Mouse (Mus musculus): ENCODE results near the gene Rfx3.

Rfx3 gene

DNA sequence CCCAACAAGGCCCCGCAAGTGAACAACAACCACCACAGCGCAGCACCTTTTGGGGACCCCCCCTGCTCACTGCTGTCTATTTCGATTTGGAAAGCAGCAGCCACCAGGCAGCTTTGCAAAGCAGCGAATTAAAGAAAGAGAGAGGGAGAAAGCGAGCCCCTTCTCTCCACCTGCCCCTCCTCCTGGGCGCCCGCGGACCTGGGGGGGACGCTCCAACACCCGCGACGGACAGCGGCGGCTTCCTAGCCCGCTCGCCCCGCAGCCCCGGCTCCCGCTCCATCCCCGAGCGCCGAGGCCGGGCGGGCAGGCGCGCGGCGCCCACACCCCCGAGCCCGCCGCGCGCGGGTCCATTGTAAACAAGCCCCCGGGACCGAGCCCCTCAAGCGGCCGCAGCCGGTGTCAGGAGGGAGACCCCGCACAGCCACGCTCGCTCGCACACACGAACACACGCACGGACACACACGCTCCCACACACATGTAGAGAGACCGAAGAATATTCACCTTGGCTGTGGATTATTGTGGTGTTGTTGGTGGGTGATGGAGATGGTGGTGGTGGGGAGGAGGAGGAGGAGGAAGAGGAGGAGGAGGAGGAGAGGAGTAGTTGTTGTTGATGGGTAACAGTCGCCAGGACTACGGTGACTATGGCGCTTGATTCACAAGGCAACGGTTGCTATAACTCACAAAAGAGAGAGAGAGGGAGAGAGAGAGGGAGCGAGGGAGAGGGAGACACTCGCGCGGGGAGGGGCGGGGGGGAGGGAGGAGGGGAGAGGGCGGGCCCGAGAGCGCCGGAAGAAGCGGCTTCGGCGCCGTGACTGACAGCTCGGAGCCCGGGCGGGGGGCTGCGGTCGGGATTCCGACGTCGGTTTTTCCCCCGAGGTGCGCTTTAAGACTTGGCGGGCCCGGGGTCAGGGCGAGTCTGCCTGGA, at the start of gene Rfx3:
Gene Rfx3 (minus strand): TSS at position 696 of the 925 bp plus-strand sequence.
- peak; percentile 49 for DNase-seq (ENCODE audit: low spot score)

DNA sequence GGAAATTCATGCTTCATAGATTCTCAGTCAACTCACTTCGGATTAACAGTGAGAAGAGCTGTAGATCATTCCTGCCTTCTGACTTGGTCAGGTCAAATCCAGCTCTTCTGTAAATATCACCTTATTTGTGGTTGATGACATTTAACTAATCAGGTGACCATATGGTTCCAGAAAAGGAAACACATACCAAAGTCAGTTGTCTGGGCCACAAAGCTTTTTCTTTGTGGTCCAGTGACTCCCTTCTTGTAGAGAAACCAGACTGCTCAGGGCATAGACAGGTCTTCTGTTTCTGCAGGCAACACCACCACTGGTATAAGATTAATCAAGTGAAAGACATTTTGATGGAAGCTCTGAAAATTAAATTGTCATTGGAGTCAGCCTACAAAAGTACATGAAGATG, 41.1 kb upstream of the Rfx3 start:
- DNase-seq (ENCODE audit: low spot score), result no peak

DNA sequence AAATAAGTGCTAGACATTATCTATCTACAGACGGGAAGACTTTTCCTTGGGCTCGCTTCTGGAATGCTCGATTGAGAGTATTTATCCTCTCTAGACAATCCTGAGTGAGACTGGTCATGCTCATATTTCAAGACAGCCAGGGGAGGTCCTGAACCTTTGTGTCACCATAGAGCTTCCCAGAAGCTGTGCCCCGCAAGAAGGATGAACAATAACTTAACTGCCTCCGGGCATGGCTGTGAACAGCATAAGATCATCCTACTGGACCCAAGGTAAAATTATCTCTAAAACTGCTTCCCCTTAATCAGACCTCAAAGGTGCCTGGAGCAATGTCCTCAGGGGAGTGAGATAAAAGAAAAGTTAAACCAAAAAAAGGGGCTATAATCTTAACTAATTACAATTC, 40.6 kb upstream of the Rfx3 start:
- DNase-seq (ENCODE audit: low spot score), result no peak

DNA sequence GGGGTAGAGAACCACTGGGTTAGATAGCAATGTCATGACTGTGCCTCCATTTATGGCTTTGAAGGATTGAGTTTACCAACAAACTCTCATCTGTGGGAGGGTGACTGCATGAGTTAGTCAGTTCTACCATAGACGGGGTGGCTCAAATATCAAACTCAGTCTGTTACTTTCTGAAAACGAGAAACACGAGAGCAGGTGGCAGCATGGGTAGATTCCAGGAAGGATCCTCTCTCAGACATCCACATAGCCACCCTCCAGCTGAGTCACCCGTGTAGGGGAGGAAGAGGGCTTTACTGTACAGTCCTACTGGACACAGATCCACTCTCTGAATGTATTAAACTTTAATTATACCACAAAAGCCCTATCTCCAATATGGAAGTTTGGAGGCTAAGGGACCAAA, 38.3 kb upstream of the Rfx3 start:
- DNase-seq (ENCODE audit: low spot score), result no peak

- no peak for DNase-seq (ENCODE audit: low spot score)
Measured at GRCm38 (mm10) chr19:28046806-28047205, 35.8 kb upstream of the Rfx3 start.

GRCm38 (mm10) chr19:28044950-28045349, 34.0 kb upstream of the Rfx3 start:
- DNase-seq (ENCODE audit: low spot score), result no peak

GRCm38 (mm10) chr19:28011718-28012499, 943 bp upstream of the Rfx3 start:
- DNase-seq (ENCODE audit: low spot score), result peak; percentile 76

DNA sequence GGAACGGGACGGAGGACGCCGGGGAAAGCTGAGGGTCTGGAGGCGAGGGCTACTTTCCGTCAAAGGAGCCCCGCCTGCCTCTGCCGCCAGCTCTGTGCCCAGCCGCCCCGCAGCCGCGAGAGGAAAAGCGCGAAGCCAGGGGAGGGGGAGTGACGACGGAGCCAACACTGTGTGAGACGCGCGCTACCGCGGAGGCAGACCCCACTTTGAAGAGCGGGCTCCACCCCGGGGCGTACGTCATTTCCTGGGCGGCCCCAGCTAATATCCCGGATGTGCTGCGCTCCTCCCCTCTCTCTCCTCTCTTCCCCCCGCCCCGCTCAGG, 391 bp upstream of the Rfx3 start:
- DNase-seq (ENCODE audit: low spot score), result peak; percentile 92

DNA sequence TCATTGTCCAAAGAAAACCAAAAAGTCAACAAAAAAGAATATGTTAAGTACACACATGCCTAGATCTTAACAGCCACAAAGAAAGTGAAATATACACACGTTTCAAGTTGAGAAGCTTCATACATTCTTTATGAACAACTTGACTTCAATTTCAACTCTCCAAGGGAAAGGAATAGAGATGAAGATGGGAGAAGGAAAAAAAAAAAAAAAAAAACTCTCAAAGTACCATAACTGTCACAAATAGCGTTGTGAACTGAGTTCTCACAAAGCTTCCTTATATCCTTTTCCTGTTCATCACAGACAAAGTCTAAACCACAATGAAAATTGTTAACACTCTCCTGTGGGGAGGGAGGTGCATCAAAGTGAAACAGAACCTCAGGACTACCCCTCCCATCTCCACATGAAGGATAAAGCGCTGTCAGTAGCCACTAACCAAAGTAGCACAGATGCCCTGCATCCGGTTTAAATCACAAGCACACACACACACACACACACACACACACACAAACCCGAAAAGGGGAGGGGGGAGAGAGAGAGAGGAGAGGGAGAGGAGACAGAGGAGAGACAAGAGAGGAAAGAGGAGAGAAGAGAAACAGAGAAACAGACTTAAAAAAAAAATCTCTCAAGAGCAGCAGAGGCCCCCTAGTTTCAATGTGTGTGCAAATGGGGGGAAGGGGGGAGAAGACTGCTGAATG, 1.2 kb downstream of the Rfx3 start:
- DNase-seq (ENCODE audit: low spot score), result no peak

DNA sequence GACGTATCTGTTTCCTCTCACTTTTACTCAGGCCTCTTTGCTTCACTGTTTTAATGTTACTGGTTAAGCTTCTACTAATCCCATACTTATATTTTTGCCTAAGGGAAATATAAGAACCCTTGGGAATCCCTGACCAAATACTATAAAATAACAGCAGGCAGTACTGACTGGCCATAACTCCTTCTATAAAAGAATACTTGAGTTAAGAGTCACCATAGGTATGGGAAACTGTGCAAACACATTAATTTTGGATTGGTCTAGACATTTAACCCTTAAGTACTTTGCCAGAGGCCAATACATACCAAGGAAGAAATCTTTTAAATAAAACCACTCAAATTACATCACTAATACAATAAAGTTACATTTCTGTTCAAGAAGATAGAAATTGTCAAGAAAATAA, 6.8 kb downstream of the Rfx3 start:
- DNase-seq (ENCODE audit: low spot score), result no peak

GRCm38 (mm10) chr19:28003474-28003873, 7.5 kb downstream of the Rfx3 start:
- DNase-seq (ENCODE audit: low spot score), result no peak

DNA sequence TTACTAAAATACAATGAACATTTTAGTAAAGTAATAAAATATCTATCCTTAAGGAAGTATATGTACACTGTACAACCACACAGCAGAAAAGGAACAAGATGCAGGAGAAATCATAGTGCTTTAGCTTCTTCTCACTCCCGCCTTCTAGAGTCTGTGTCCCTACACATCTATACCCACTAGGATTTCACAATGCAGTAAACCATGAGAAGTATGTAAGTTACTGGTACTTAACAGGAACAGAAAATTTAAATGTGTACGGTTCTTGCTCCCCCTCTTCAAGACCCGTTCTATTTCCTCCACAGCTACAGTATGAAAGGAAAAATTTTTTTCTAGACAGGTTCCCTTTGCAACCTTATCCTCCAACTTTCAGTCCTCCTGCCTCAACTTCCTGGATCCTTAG, 8.3 kb downstream of the Rfx3 start:
- DNase-seq (ENCODE audit: low spot score), result no peak

GRCm38 (mm10) chr19:27992800-27993199, 18.2 kb downstream of the Rfx3 start:
- no peak for DNase-seq (ENCODE audit: low spot score)

DNA sequence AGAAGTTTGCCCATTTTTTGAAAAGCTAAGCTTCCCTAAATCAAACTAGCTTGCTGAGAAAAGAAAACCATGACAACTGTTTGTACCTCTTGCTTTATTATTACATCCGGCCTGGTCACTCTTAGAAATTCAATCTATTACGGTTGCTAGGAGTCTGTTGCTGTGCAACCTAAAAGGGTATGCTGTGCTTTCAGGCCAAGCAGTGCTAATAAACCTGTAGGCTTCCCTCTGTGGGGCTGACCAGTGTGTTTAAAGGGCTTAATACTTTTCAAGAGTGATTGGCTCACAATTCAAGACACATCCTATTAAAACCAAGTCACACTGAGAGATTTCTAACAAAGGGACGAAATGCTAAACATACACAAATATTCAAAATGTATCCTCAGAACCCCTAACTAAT, 22.2 kb downstream of the Rfx3 start:
- no peak for DNase-seq (ENCODE audit: low spot score)

DNA sequence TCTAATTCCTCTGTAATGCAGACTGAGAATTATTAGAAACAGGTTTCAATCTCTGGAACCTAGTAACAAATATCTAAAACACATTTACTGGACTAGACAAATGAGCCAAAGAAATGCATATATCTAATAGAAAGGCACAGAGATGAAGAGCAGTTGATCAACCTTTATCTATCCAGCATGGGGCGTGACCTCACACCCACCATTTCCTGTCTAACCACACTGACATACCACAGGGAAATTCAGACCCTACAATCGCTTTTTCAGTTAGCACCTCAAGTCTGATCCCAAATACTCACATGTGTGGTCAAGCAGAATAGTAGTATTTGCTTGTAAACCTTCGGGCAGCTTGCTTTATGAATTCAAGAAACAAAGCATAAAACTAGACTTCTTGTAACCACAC, 43.4 kb downstream of the Rfx3 start:
- no peak for DNase-seq (ENCODE audit: low spot score)

DNA sequence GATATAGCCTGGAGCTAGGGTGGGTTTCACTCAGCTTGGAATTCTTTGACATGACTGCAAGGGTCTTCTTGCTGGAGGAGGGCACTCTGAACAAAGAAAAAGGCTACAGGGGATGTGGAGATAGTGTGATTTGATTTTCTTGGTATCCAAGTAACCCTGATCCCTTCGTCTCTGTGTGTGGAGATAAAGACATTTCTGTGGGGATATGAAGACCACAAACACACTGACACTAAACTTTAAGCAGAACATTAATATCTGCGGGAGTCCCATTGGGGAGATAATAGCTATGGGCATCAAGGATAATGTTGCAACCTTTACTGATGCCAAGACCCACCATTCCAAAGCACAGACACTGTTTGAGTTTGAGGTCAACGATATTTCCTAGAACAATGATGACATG, 49.7 kb downstream of the Rfx3 start:
- DNase-seq (ENCODE audit: low spot score), result no peak

DNA sequence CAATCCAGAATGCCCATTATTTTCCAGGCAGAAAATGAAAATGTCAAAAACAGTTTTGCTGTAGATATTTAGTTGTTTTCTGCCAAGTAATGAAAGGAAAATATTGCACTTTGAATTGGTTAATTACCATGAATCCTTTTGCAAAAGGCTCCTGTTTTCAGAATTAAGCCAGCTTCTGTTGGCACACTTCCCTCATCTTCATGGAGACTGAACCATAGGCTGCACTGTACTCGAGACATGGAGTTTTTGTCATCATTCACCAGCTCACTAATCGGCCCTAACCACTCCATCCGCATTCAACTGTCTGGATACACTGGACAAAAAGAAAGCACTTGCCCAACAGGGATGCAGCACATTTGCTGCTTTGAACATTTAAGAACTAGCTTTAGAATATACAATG, 75.5 kb downstream of the Rfx3 start:
- DNase-seq (ENCODE audit: low spot score), result no peak

GRCm38 (mm10) chr19:27931136-27931535, 79.8 kb downstream of the Rfx3 start:
- DNase-seq (ENCODE audit: low spot score), result no peak

GRCm38 (mm10) chr19:27926378-27926777, 84.6 kb downstream of the Rfx3 start:
- DNase-seq (ENCODE audit: low spot score), result no peak

- DNase-seq (ENCODE audit: low spot score), result no peak
Measured at GRCm38 (mm10) chr19:27919040-27919439, 91.9 kb downstream of the Rfx3 start.

DNA sequence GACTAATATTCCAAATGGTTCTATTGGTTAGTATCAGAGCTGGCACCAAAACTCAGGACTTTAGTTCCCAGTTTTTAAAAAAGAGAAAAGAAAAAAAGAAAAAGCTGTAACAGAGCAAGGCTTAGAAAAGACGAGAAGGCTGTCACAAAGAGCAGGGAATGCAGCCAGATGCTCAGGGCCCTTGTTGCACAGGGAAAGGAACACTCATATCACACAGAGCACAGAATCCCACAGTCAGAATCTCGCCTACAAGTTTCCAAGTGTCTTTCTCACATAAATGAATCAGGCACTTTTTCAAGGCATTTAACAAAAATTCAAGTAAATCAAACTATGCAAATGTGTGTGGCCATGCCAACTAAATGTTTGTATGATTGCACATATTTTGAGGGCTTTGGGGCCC, 94.5 kb downstream of the Rfx3 start:
- DNase-seq (ENCODE audit: low spot score), result no peak

DNA sequence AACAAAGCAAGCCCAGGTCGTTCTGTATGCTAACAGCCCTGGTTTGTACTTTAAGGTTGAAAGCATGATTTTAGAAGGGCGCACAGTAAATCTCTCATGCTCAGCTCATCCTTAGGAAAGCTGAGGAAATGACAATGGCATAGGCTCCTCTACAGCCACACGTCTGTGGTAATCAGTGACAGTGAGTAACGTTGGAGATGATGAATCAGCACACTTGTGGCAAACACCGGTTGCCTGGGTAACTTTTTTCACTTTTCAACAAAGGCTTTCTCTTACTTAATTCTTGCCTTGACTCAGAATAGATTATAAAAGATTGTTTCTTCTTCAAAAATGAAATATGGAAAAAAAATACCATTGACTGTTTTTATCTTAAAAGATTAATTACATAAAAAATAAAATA, 104.0 kb downstream of the Rfx3 start:
- no peak for DNase-seq (ENCODE audit: low spot score)

- DNase-seq (ENCODE audit: low spot score), result no peak
Measured at GRCm38 (mm10) chr19:27905976-27906375, 105.0 kb downstream of the Rfx3 start.
